In the genomic region with DNA sequence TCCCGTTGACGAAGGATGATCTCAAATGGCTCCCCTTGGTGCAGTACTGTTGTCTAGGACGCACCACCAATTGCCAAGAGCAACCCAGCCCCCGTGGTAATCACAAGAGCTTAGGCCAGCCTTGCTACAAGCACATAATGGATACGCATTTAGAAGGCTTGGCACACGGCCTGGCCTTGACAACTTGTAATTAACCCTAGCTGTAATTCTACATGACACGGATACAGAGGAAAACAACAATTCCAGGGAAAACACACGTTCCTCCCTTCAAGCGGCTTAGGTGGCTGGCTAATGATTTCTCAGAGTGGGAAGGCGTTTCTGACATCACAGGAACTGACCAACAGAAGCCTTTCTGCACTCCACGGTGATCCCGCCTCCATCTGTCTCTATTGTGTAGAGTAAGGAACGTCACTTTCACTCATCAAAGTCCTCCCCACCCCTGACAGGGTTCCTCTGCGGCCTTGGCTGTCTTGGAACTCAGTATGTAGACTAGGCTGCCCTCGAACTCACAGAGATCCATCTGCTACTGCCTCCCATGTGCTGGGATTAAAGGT, we compare ENCODE assay signal across 8 mouse cellular contexts. TPM values are rescaled to one million over a fixed set of nuclear protein-coding genes. Genes with fewer than 3 reads are reported as not detected.
DNase-seq lines count a peak whose midpoint lies in the region; ATAC-seq and TF ChIP-seq lines count a peak whose summit lies in the region.
"Had no signal": no experiment of that assay in that cellular context is flagged by ENCODE, and none has a peak within 500 bp of the region (broad histone marks: within the 10 kb centered on the region; RNA-seq: fewer than 3 reads in every experiment).

No protein-coding gene starts in this region.

- no peak overlapping the region for H3K27ac ChIP-seq in limb, embryonic 14.5 days (replicated peaks; ENCODE audit: low read depth, low read length)
- no peak overlapping the region for H3K27ac ChIP-seq in limb, embryonic 10.5 days
- 0 out of 2 replicates have a peak overlapping the region, but pooled peaks have one; percentile 31 for H3K27ac ChIP-seq in forebrain, embryonic 15.5 days (replicated peaks)
- no peak overlapping the region for H3K27ac ChIP-seq in neural tube, embryonic 15.5 days (replicated peaks)
- H3K27ac ChIP-seq: liver, embryonic 15.5 days had no signal

- no peak overlapping the region for H3K9ac ChIP-seq in limb, embryonic 14.5 days (ENCODE audit: low read depth, low read length, severe bottlenecking)
- no peak overlapping the region for H3K9ac ChIP-seq in forebrain, embryonic 15.5 days (replicated peaks)
- no peak overlapping the region for H3K9ac ChIP-seq in neural tube, embryonic 15.5 days (replicated peaks)
- H3K9ac ChIP-seq: liver, embryonic 15.5 days had no signal

- no peaks in the 10 kb centered on the region for H3K4me1 ChIP-seq in limb, embryonic 14.5 days (ENCODE audit: control insufficient read depth, insufficient read depth, low read length)
- peaks cover 8% of the 10 kb centered on the region; the same call in 1 of the 2 replicates for H3K4me1 ChIP-seq in limb, embryonic 10.5 days
- H3K4me1 ChIP-seq in forebrain, embryonic 15.5 days = peaks cover 27% of the 10 kb centered on the region
- peaks cover 13% of the 10 kb centered on the region for H3K4me1 ChIP-seq in neural tube, embryonic 15.5 days
- H3K4me1 ChIP-seq: liver, embryonic 15.5 days had no signal

- no peaks in the 10 kb centered on the region for H3K9me3 ChIP-seq in limb, embryonic 14.5 days (ENCODE audit: control insufficient read depth, low read length)
- no peaks in the 10 kb centered on the region for H3K9me3 ChIP-seq in limb, embryonic 10.5 days (replicated peaks)
- H3K9me3 ChIP-seq in forebrain, embryonic 15.5 days = no peaks in the 10 kb centered on the region
- no peaks in the 10 kb centered on the region for H3K9me3 ChIP-seq in neural tube, embryonic 15.5 days (replicated peaks)
- H3K9me3 ChIP-seq: liver, embryonic 15.5 days had no signal

- DNase-seq in limb, embryonic 14.5 days (ENCODE audit: low spot score) = peak; percentile 23
- DNase-seq in limb, embryonic 10.5 days (ENCODE audit: low spot score) = no peak
- DNase-seq in kidney, adult 9 months = peak; percentile 17
- no peak for DNase-seq in adrenal gland, adult 2 months
- DNase-seq in left cerebral cortex, adult 18-20 months (ENCODE audit: low spot score in 2 of 2) = no peak

- H3K36me3 ChIP-seq in limb, embryonic 14.5 days (ENCODE audit: control insufficient read depth, insufficient read depth, low read length) = no peaks in the 10 kb centered on the region
- H3K36me3 ChIP-seq in limb, embryonic 10.5 days = no peaks in the 10 kb centered on the region
- no peaks in the 10 kb centered on the region for H3K36me3 ChIP-seq in forebrain, embryonic 15.5 days
- no peaks in the 10 kb centered on the region for H3K36me3 ChIP-seq in neural tube, embryonic 15.5 days
- H3K36me3 ChIP-seq: liver, embryonic 15.5 days had no signal

- H3K4me2 ChIP-seq in limb, embryonic 14.5 days (replicated peaks; ENCODE audit: low read depth, low read length, severe bottlenecking) = no peak overlapping the region
- no peak overlapping the region for H3K4me2 ChIP-seq in forebrain, embryonic 15.5 days (replicated peaks)
- H3K4me2 ChIP-seq in neural tube, embryonic 15.5 days = peak overlapping the region; percentile 13; the same call in 1 of the 2 replicates
- H3K4me2 ChIP-seq: liver, embryonic 15.5 days had no signal

- no peak overlapping the region for H3K4me3 ChIP-seq in limb, embryonic 14.5 days (replicated peaks; ENCODE audit: low read length)
- H3K4me3 ChIP-seq in limb, embryonic 10.5 days = no peak overlapping the region
- H3K4me3 ChIP-seq in forebrain, embryonic 15.5 days = no peak overlapping the region
- no peak overlapping the region for H3K4me3 ChIP-seq in neural tube, embryonic 15.5 days (replicated peaks)
- H3K4me3 ChIP-seq: liver, embryonic 15.5 days had no signal

- no peak for ATAC-seq in limb, embryonic 14.5 days (ENCODE audit: low FRiP score, low read depth)
- peak; percentile 88 for ATAC-seq in forebrain, embryonic 15.5 days (replicated peaks)
- ATAC-seq in neural tube, embryonic 15.5 days (ENCODE audit: low FRiP score) = peak; percentile 62; the same call in 1 of the 2 replicates

- no peak for TF ChIP-seq POLR2A in limb, embryonic 14.5 days (IDR thresholded peaks at IDR 0.05; ENCODE audit: borderline replicate concordance, extremely low read depth, insufficient read depth, insufficient read length)

- no peaks in the 10 kb centered on the region for H3K27me3 ChIP-seq in limb, embryonic 14.5 days (ENCODE audit: control insufficient read depth, insufficient read depth, low read length)
- H3K27me3 ChIP-seq in limb, embryonic 10.5 days (ENCODE audit: low read depth, poor library complexity, severe bottlenecking) = no peaks in the 10 kb centered on the region
- no peaks in the 10 kb centered on the region for H3K27me3 ChIP-seq in forebrain, embryonic 15.5 days
- no peaks in the 10 kb centered on the region for H3K27me3 ChIP-seq in neural tube, embryonic 15.5 days (replicated peaks)
- H3K27me3 ChIP-seq: liver, embryonic 15.5 days had no signal

- 52% methylated on average over 15 of the region's 15 CpGs for WGBS in limb, embryonic 14.5 days
- 65% methylated on average over 15 of the region's 15 CpGs for WGBS in limb, embryonic 10.5 days
- 12% methylated on average over 15 of the region's 15 CpGs for WGBS in forebrain, embryonic 15.5 days
- 28% methylated on average over 15 of the region's 15 CpGs for WGBS in neural tube, embryonic 15.5 days

RNA-seq across cellular contexts. Expression of a gene that starts 36.7 kb away (rescaled TPM):
- polyA plus RNA-seq in limb, embryonic 14.5 days (2012; rRNA removed) = 23.4 and 24.1 TPM in 2 replicates
- 41.2 and 43.5 TPM in 2 replicates for polyA plus RNA-seq in limb, embryonic 14.5 days (2014; fragmentation: Nextera tagmentation; extraction: Ambion mirVana)
- 62.7 and 67.1 TPM in 2 replicates for polyA plus RNA-seq in limb, embryonic 10.5 days (2016; fragmentation: Nextera tagmentation; extraction: Ambion mirVana)
- polyA plus RNA-seq in forebrain, embryonic 15.5 days (2015; fragmentation: Nextera tagmentation; extraction: Ambion mirVana) = 43.4 and 49.4 TPM in 2 replicates
- 42.4 and 45.2 TPM in 2 replicates for polyA plus RNA-seq in neural tube, embryonic 15.5 days (2015; fragmentation: Nextera tagmentation; extraction: Ambion mirVana)
- 10 to 100 TPM; 13.5 to 15.0 TPM for total RNA-seq in adrenal gland, adult 2 months (2021)
- 45.6 and 55.9 TPM in 2 replicates for polyA plus RNA-seq in adrenal gland, adult 2 months (2012; rRNA removed)
- total RNA-seq in left cerebral cortex, adult 18-20 months (2021) = 1 to 10 TPM; 7.7 to 9.2 TPM

Comparison
In these comparisons a context has a peak if more than half of its experiments do, and no peak if none do; other contexts are left out.
1. DNase-seq: peak in limb, embryonic 14.5 days (single experiment) and kidney, adult 9 months (single experiment); none in limb, embryonic 10.5 days (single experiment), adrenal gland, adult 2 months (single experiment) and left cerebral cortex, adult 18-20 months (0 of 2).